Mouse (Mus musculus) bone marrow, adult 2 months (tissue): ENCODE data around the gene Olfr1500.

Experiments
- CTCF ChIP-seq: fragments of 200-500 bp; IDR thresholded peaks from 2 replicates; pipeline ENCODE4 v1.5.1; 2011; ENCODE audit warnings: low read length, control low read depth; ENCODE audit not compliant: control insufficient read depth, insufficient read depth
- POLR2A ChIP-seq: fragments of 200-500 bp; IDR thresholded peaks from 2 replicates; pipeline ENCODE4 v1.6.1; 2011; ENCODE audit warnings: low read depth, mild to moderate bottlenecking, control low read depth, low read length, borderline replicate concordance; ENCODE audit not compliant: control insufficient read depth

GRCm38 (mm10) chr19:13828447-13828846 is 1.8 kb downstream of the Olfr1500 start:
- TF ChIP-seq CTCF: no peak
- TF ChIP-seq POLR2A: no peak
